Mouse (Mus musculus): ENCODE data around the gene Eva1a.

Gene Eva1a

DNA sequence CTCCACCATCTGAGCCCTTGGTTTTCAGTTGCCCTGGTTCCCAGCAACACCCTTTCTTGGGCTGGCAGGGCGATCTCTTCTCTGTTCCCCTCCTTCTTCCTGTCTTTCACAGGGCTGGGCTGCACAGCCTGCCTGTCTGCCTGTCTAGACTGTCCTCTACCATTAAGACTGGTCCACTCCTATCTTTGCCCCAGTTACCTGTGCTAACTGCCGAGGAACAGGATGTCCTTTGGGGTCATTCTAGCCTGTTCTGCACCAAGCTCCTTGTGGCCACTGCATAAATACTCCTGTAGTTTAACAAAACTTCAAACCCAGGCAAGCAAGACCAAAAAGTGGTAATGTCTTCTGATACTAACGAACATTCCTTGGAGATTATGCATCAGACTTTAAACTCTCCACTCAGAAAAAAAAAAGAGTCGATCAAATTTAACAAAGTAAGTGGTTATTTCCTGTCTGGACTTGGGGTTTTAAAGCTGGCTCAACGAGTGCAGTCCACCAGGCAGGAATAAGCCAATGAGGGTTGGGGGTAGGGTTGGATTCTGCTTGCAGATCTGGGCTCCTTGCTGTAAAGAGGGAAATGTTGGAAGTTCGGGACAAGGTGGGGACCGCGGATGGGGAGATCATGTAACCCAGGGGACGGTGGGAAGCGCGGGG, at the start of gene Eva1a:
Gene Eva1a, plus strand, starts transcription at position 210 of the 654 bp plus-strand sequence.
- DNase-seq, result peak in 1 of 2 experiments; percentile 62

DNA sequence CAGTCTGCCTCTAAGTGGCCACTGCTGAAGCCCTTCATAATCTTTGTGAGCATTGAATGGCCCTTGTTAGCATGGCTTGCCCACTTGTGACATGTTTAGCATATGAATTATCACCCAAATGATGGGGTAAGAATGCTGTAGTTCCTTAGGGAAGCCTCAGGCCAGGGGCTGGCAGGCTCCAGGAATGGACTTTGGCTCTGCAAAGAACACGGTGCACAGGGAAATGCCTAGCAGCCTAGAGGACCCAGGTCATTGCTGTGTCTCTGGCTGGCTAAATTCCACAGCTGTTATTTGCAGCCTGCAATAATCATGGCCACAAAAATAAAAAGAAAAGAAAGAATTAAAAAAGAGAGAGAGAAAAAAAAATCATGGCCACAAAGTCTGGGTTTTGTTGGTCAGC, 28.5 kb upstream of the Eva1a start:
- DNase-seq, result peak; percentile 69 to 85

DNA sequence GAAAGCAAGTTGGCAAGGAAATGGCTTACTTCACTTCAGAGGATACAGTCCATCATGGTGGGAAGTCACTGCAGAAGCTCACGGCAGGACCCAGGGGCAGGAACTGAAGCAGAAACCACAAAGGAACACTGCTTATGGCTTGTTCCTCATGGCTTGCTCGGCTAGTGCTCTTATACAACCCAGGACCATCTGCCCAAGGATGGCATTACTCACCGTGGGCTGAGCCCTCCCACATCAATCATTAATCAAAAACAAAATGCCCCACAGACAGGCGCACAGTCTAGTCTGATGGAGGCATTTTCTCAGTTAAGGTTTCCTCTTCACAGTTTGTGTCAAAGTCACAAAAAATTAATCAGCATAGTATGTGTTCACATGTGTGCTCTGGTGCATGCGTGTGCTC, 19.8 kb upstream of the Eva1a start:
- peak; percentile 46 to 64 for DNase-seq

DNA sequence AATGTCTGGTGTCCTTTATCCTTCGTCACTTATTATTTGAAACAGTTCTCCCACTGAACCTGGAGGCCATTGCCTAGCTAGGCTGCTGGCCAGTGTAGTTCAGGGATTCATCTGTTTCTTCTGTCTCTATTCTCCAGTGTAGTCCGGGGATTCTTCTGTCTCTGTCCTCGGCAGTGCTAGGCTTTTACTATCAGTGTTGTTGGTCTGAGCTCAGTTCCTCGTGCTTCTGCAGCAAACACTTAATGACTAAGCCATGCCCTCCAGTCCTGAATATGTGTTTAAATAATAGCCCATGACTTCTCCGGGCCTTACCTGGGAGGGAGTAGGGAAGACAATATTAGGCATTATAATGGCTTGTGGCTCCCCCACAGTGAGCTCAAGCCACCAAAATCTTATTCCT, 19.3 kb upstream of the Eva1a start:
- peak; percentile 6 to 27 for DNase-seq

DNA sequence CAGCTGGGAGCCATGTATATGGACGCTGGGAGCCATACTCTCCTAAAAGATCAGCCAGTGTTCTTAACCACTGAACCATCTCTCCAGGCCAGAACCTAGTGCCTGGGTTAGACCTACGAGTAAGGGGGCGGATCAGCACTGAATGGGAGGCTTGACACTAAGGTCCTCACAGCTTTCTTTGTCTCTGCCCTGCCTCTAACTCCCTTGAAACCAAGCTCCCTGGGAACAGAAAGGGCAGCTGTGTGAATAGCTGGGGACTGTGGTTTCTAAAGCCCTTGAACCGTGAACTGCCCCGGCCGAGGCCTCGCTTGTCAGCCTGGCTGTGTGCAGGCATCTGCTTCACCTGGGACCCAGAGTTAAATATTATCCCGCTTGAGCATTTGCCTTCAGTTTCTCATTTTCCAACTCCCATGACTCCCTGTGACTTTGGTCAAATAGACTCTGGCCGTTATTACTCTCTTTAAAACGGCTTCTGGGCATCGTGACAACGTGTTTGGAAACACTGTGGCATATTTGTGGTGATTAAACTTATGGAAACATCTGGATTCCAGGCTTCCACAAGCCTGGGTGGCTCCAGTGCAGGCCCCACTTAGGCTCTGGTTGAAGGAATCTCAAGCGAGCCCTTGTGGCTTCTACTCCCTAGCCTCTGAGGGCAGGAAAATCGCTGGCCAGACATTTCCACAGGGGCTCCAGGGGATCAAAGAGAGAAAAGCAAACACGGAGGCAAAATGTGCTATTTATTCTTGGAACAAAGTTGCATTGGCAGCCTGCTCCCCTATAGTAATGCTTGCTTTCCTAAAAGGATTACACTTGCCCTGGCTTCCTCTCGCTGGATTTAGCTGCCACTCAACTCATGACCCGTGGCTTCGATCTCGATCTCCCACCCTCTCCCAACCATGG, 11.0 kb upstream of the Eva1a start:
- peak; percentile 84 to 96 for DNase-seq

- DNase-seq, result peak in 1 of 2 experiments; percentile 29
Measured at GRCm38 (mm10) chr6:82030511-82030884, 10.3 kb upstream of the Eva1a start.

DNA sequence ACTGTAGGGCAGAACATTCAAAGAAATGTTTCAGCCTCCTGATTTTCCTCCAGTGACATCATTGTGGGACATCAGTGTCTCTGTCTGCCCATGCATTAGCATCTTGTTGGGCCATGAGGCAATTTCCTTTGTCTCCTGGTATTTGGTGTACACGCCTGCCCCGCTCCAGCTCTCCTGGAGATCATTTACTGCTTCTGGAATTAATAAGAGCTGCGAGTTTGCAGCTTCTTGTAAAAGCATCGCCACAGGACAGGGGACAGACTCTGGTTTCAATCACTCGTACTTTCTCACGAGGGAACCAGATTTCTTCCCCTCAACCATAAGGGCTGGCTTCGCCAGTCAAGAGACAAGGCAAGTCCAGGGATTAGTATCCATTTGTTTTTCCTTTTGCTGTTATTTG, 3.6 kb upstream of the Eva1a start:
- no peak for DNase-seq

DNA sequence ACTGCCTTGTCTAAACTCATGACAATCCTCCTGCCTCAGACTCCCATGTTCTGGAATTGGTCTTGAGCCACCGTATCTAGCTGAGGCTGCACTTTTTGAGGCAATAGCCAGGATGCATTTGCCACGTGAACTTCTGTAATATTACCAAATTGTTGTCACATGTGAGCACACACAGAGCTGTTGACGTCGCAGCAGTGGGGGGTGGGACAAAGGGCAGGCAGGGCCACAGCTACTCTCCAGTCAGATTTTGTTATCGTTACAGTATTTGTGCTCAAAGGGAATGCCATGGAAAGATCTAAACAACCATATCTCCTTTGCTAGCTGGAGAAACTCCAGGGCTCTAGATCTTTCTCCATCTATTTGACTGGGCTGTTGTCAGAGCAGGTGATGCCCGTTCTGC, 1.6 kb upstream of the Eva1a start:
- no peak for DNase-seq

DNA sequence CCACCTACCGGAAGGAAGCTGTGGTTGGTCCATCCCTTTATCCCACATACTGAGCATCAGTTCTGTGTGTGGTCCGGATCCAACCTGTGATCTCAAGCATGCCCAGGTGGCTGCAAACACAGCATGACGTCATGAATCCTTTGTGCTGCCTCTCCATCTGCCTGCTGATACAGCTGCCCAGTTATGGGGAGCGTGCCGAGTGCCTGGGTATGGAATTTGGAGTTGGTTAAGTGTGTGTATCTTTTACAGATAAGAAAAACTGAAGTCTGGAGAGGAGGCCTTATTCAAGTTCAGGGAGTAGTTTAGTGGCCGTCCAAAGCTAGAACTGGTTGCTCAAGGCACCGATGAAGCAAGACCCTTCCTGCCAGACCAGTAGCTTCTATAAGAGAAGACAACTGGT, 875 bp upstream of the Eva1a start:
- no peak for DNase-seq

- DNase-seq, result peak; percentile 78 to 93
Measured at GRCm38 (mm10) chr6:82041488-82042295, 849 bp downstream of the Eva1a start.

GRCm38 (mm10) chr6:82042296-82043125, 1.7 kb downstream of the Eva1a start:
- peak; percentile 75 to 85 for DNase-seq

GRCm38 (mm10) chr6:82043634-82044033, 2.8 kb downstream of the Eva1a start:
- peak; percentile 59 to 84 for DNase-seq

- peak in 1 of 2 experiments; percentile 56 for DNase-seq
Measured at GRCm38 (mm10) chr6:82044509-82044908, 3.7 kb downstream of the Eva1a start.

DNA sequence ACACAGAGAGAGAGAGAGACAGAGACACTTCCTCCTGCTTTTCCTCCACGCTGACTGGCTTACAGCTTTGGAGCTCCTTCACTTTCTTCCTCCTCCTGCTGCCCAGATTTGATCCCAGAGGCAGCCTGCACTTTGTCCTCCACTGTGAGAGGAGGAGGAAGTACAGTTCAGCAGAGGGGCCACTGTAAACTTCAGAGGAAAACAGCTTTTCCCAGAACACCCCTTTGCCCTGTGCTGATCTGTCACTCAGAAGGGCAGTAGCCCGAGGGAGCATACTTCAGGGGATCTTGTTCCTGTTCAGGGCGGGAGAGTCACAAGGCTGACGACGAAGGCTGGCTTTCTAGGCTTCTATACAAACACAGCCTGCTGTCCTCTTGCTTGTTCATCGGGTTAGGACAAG, 7.1 kb downstream of the Eva1a start:
- peak; percentile 65 to 89 for DNase-seq

DNA sequence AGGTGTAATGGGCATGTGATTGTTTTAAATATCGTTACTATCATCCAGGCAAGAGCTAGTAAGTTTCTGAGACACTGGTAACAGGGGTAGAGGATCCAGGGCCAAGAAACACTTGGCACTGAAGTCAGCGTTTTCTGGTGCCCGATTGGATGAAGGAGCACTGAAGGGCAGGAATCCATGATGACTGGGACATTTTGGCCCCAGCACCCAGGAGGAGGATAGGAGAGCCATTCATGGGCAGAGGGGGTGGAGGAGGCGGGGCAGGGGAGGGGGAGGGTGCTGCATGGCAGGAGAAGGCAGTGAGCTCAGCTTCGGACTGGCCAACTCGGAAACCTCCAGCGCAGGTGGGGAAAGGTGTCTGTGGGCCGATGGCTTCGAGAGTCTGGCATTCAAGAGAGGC, 9.4 kb downstream of the Eva1a start:
- peak; percentile 67 to 92 for DNase-seq

- DNase-seq, result no peak
Measured at GRCm38 (mm10) chr6:82051569-82051968, 10.7 kb downstream of the Eva1a start.

DNA sequence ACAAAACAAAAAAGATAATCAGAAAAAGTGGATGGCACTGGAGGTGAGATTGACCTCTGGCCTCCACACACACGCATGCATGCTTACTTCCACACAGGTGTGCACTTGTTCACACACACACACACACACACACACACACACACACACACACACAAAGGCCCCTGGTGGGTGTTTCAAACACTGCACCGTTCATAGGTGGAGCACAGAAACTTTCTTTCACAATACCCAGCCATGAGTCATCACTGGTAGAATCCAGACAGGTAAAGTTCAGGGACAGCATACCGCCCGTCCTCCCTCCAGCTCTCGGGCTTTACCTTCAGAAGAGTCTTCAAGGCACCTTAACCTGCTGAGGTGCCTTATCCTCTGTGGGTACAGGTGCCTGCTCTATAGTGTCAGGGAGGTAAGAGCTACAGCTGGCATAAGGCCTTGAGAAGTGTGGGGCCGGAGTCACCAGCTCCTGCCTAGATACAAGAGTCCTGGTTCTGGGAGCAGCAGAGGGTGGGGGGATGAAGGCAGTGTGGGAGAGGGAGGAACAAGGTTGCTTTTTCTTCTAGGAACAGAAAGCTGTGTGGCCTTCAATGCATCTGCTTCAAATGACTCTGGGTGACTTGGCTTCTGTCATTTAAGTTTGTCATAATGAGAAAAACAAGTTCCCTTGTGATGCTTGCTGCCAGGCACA, 11.3 kb downstream of the Eva1a start:
- DNase-seq, result peak in 1 of 2 experiments; percentile 34

- peak in 1 of 2 experiments; percentile 58 for DNase-seq
Measured at GRCm38 (mm10) chr6:82052726-82053118, 11.9 kb downstream of the Eva1a start.

DNA sequence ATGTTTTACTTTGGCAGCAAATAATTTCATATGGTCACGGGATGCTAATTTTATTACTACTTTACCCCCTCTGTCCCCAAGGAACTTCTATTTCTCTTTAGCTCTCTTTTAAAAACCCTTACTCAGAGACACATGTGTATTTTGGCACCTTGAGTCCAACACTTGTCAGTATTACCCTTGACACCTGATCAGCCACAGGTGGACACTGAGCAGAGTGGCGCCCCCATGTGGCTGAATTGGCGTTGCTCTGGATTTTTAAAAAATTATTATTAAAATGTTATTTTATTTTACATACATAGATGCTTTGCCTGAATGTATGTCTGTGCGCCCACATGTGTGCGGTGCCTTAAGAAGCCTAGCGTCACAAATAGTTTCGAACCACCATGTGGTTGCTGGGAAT, 14.0 kb downstream of the Eva1a start:
- DNase-seq, result no peak

DNA sequence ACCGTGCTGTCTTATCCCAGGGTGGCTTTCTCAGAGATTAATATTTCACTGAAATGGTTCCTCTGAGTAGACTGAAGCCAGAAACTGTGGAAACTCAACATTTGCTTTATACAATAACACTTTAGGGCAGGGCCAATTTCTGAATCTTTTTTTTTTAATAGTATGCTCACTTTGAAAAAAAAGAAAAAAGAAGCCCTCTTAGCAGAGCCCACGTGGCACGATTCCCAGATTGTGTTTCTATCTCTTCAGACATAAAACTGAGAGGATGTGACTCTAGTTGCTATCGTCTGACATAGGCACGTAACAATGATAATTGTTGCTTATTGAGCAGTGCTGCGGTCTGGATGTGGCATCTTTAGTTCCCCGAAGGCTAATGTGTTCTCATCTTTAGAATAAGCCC, 19.1 kb downstream of the Eva1a start:
- no peak for DNase-seq

GRCm38 (mm10) chr6:82065230-82065629, 24.4 kb downstream of the Eva1a start:
- peak; percentile 47 to 78 for DNase-seq

Data from kidney, postnatal 25 days (tissue).